In the genomic region with DNA sequence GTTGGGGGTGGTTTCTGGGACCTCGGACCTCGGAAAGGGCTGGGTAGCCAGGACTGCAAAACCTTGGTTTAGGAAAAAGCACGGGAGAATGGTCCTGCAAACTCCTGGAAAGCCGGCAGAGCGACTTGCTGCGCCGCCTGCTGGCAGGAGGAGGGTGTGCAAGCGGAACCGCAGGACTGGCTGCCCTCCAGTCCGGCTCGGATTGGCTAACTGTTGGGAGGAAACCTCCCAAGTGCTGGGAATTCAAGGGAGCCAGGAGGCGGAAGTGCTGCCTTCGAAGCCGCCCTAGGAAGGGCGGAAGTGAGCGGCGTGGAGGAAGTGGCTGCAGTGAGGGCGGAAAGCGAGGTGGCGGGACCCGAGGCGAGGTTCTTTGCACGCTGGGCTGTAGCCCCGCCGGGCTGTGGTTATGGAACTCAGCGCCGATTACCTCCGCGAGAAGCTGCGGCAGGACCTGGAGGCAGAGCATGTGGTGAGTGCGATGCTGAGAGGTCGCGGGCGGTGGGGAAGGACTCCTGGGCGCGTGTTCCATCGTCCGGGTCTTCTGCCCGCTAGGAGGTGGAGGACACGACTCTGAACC, we compare ENCODE assay signal across 8 mouse cellular contexts. TPM values are rescaled to one million over a fixed set of nuclear protein-coding genes. Genes with fewer than 3 reads are reported as not detected.
A peak's percentile ranks its signal among the peaks of the same experiment; 100 is the strongest.
DNase-seq lines count a peak whose midpoint lies in the region; ATAC-seq and TF ChIP-seq lines count a peak whose summit lies in the region.

Slx1b (minus strand) TSS at position 154 of the 577 bp plus-strand sequence.

- intact Hi-C loops in heart, postnatal 10 days (cut with DNase I), result loop anchor here (2.0 to 5.0 kb wide), 2 partner anchors 117 to 213 kb away; no protein-coding TSS in a partner anchor

- TF ChIP-seq EP300 in ES-Bruce4 (IDR thresholded peaks at IDR 0.05; ENCODE audit: insufficient read depth, low read depth, low read length), result no peak
- TF ChIP-seq EP300 in liver, postnatal 0 days (IDR thresholded peaks at IDR 0.05; ENCODE audit: low read depth), result peak; percentile 70; the same call in 1 of the 2 replicates

- peak; percentile 97 for DNase-seq in heart, postnatal 10 days
- DNase-seq in large intestine, adult 2 months (ENCODE audit: low read depth, low spot score), result peak; percentile 94
- DNase-seq in liver, postnatal 0 days, result peak; percentile 96
- peak; percentile 94 for DNase-seq in testis, postnatal 10 days (ENCODE audit: low spot score)

- H3K27ac ChIP-seq in ES-Bruce4 (ENCODE audit: insufficient read depth, low read length), result peak within 1 kb of the TSS; percentile 91
- peak within 1 kb of the TSS; percentile 96 for H3K27ac ChIP-seq in forebrain, embryonic 13.5 days
- peak within 1 kb of the TSS; percentile 84 for H3K27ac ChIP-seq in liver, postnatal 0 days (ENCODE audit: low read depth)
- peak within 1 kb of the TSS; percentile 84 for H3K27ac ChIP-seq in neural tube, embryonic 14.5 days (ENCODE audit: low read depth, low read length)

- peak; percentile 89 for TF ChIP-seq CTCF in ES-Bruce4 (IDR thresholded peaks at IDR 0.05; ENCODE audit: low read depth, low read length)
- peak; percentile 99 for TF ChIP-seq CTCF in liver, postnatal 0 days (IDR thresholded peaks at IDR 0.05; ENCODE audit: low read depth)

- H3K36me3 ChIP-seq in ES-Bruce4 (ENCODE audit: control insufficient read depth, insufficient read depth, low read length, poor library complexity, severe bottlenecking), result peaks cover 12% of the 10 kb centered on the region
- peaks cover 44% of the 10 kb centered on the region for H3K36me3 ChIP-seq in forebrain, embryonic 13.5 days (ENCODE audit: poor library complexity, severe bottlenecking)
- H3K36me3 ChIP-seq in liver, postnatal 0 days (replicated peaks; ENCODE audit: insufficient read depth, low read length), result peaks cover 27% of the 10 kb centered on the region
- peaks cover 4% of the 10 kb centered on the region for H3K36me3 ChIP-seq in neural tube, embryonic 14.5 days (ENCODE audit: control insufficient read depth, insufficient read depth, low read length)

- H3K4me2 ChIP-seq in forebrain, embryonic 13.5 days, result peak within 1 kb of the TSS; percentile 93
- H3K4me2 ChIP-seq in liver, postnatal 0 days (ENCODE audit: low read depth, low read length), result peak within 1 kb of the TSS; percentile 84
- peak within 1 kb of the TSS; percentile 93 for H3K4me2 ChIP-seq in neural tube, embryonic 14.5 days (ENCODE audit: low read depth, low read length)

- H3K27me3 ChIP-seq in ES-Bruce4 (ENCODE audit: control insufficient read depth, insufficient read depth, low read length, poor library complexity, severe bottlenecking), result no peaks in the 10 kb centered on the region
- H3K27me3 ChIP-seq in forebrain, embryonic 13.5 days, result no peaks in the 10 kb centered on the region
- no peaks in the 10 kb centered on the region for H3K27me3 ChIP-seq in liver, postnatal 0 days (ENCODE audit: insufficient read depth, low read length)
- no peaks in the 10 kb centered on the region for H3K27me3 ChIP-seq in neural tube, embryonic 14.5 days (ENCODE audit: control insufficient read depth, insufficient read depth, low read length)

- H3K4me1 ChIP-seq in ES-Bruce4 (ENCODE audit: control insufficient read depth, insufficient read depth, low read length), result peaks cover 2% of the 10 kb centered on the region
- H3K4me1 ChIP-seq in forebrain, embryonic 13.5 days, result peaks cover 28% of the 10 kb centered on the region
- peaks cover 13% of the 10 kb centered on the region for H3K4me1 ChIP-seq in liver, postnatal 0 days (ENCODE audit: insufficient read depth)
- H3K4me1 ChIP-seq in neural tube, embryonic 14.5 days (ENCODE audit: control insufficient read depth, insufficient read depth, low read length), result peaks cover 14% of the 10 kb centered on the region

- no peaks in the 10 kb centered on the region for H3K9me3 ChIP-seq in ES-Bruce4 (replicated peaks; ENCODE audit: control insufficient read depth, insufficient read depth, low read length, poor library complexity, severe bottlenecking)
- H3K9me3 ChIP-seq in forebrain, embryonic 13.5 days (replicated peaks), result no peaks in the 10 kb centered on the region
- H3K9me3 ChIP-seq in liver, postnatal 0 days (ENCODE audit: low read length), result no peaks in the 10 kb centered on the region
- H3K9me3 ChIP-seq in neural tube, embryonic 14.5 days (ENCODE audit: control insufficient read depth, low read length), result no peaks in the 10 kb centered on the region

- H3K9ac ChIP-seq in ES-Bruce4 (ENCODE audit: low read depth, poor library complexity, severe bottlenecking), result peak within 1 kb of the TSS; percentile 81
- H3K9ac ChIP-seq in forebrain, embryonic 13.5 days, result peak within 1 kb of the TSS; percentile 88
- peak within 1 kb of the TSS; percentile 69 for H3K9ac ChIP-seq in liver, postnatal 0 days (replicated peaks)
- H3K9ac ChIP-seq in neural tube, embryonic 14.5 days (replicated peaks; ENCODE audit: low read depth, low read length), result peak within 1 kb of the TSS; percentile 71

- under 1% methylated on average over 40 of the region's 40 CpGs for WGBS in forebrain, embryonic 13.5 days
- WGBS in large intestine, adult 2 months, result 1% methylated on average over 40 of the region's 40 CpGs
- WGBS in liver, postnatal 0 days (ENCODE audit: insufficient replicate concordance), result under 1% methylated on average over 40 of the region's 40 CpGs
- WGBS in neural tube, embryonic 14.5 days, result under 1% methylated on average over 40 of the region's 40 CpGs

- peak; percentile 89 for ATAC-seq in cerebellum, adult (ENCODE audit: insufficient number of reproducible peaks, low FRiP score, low TSS enrichment)
- ATAC-seq in forebrain, embryonic 13.5 days, result peak; percentile 97
- ATAC-seq in liver, postnatal 0 days, result peak; percentile 95
- peak; percentile 98 for ATAC-seq in neural tube, embryonic 14.5 days (ENCODE audit: low read depth)

- peak; percentile 45 for TF ChIP-seq POLR2A in ES-Bruce4 (IDR thresholded peaks at IDR 0.05; ENCODE audit: insufficient read depth, low read length)

- peak within 1 kb of the TSS; percentile 95 for H3K4me3 ChIP-seq in ES-Bruce4 (ENCODE audit: low read depth, low read length)
- H3K4me3 ChIP-seq in forebrain, embryonic 13.5 days, result peak within 1 kb of the TSS; percentile 71
- peak within 1 kb of the TSS; percentile 62 for H3K4me3 ChIP-seq in liver, postnatal 0 days (ENCODE audit: low read depth, low read length)
- H3K4me3 ChIP-seq in neural tube, embryonic 14.5 days (ENCODE audit: low read depth, low read length), result peak within 1 kb of the TSS; percentile 71

RNA-seq across cellular contexts. Expression of gene Slx1b, which starts in this region (rescaled TPM):
- 16.6 and 17.4 TPM in 2 replicates for polyA plus RNA-seq in ES-Bruce4 (2011; ENCODE audit: insufficient read depth, insufficient read length, low read depth, missing spikeins)
- 16.6 TPM in 2 replicates for polyA plus RNA-seq in forebrain, embryonic 13.5 days (2015; fragmentation: Nextera tagmentation; extraction: Ambion mirVana)
- total RNA-seq in heart, postnatal 10 days (2021), result 1 to 10 TPM; 6.1 to 8.0 TPM
- 8.8 and 12.0 TPM in 2 replicates for polyA plus RNA-seq in large intestine, adult 2 months (2012; rRNA removed)
- 2.6 and 3.7 TPM in 2 replicates for polyA plus RNA-seq in liver, postnatal 0 days (2015; fragmentation: Nextera tagmentation; extraction: Ambion mirVana)
- polyA plus RNA-seq in neural tube, embryonic 14.5 days (2014; fragmentation: Nextera tagmentation; extraction: Ambion mirVana), result 11.2 and 13.1 TPM in 2 replicates

Comparison
In these comparisons a context has a peak if more than half of its experiments do, and no peak if none do; other contexts are left out.
1. Peak in every context shown above with its lines: DNase-seq, ATAC-seq, H3K4me3 ChIP-seq and H3K27ac ChIP-seq.